Mouse (Mus musculus): ENCODE measurements around the gene Nup210. TPM values are rescaled to one million over a fixed set of nuclear protein-coding genes. Genes with fewer than 3 reads are reported as not detected.

Nup210 gene
- polyA plus RNA-seq, 1 experiment: 24.0 TPM

GRCm38 (mm10) chr6:91152892-91153548 is 36.4 kb upstream of the Nup210 start:
- no peak for TF ChIP-seq GATA1 (IDR thresholded peaks at IDR 0.05; ENCODE audit: low read length)

DNA sequence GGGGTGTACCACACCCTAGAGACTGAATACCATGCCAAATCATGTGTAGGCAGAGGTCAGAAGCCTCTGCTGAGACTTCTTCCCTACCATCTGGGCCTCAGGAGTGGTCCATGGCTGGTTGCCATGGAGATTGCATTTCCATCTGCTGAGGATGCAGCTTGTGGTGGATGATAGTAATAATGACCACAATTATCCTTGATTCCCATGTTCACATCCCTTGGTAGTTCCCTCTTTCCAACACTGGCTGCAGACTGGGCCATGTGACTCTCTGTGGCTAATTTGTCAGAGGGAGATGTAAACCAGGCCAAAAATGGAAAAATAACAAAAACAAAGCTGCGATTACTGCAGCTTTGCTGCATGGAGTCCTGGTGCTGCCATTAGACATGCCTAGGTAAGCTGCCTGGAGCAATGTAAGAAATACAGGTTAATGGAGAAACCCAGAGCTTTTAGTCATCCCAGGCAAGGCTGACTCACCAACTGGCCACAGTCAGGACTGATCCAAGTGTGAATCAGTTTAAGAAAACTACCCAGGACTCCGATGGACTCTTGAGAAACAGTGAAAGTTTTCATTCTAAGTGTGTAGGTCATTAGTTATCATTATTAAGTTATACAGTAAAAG is 30.6 kb upstream of the Nup210 start:
- no peak for TF ChIP-seq GATA1 (IDR thresholded peaks at IDR 0.05; ENCODE audit: low read length)

GRCm38 (mm10) chr6:91146443-91147151 is 30.0 kb upstream of the Nup210 start:
- no peak for TF ChIP-seq GATA1 (IDR thresholded peaks at IDR 0.05; ENCODE audit: low read length)

DNA sequence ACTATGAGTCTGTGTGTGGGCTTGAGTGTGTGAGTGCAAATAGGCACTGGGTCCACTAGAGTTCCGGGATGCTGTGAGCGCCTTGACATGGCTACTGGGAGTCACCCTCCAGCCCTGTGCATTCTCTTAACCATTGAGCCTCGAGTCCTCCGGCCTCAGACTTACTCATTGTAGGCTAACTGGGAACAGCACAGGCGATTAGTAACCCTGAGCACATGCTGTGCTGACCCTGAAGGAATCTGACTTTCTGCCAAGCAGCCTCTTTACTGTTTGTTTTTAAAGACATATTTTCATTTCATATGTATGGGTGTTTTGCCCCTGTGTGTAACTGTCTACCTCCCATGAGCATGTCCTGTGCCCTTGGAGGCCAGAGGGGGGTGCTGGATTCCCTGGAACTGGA is 28.9 kb upstream of the Nup210 start:
- no peak for TF ChIP-seq GATA1 (IDR thresholded peaks at IDR 0.05; ENCODE audit: low read length)

GRCm38 (mm10) chr6:91145056-91145455 is 28.4 kb upstream of the Nup210 start:
- TF ChIP-seq GATA1 (IDR thresholded peaks at IDR 0.05; ENCODE audit: low read length): no peak

GRCm38 (mm10) chr6:91139846-91140245 is 23.2 kb upstream of the Nup210 start:
- no peak for TF ChIP-seq GATA1 (IDR thresholded peaks at IDR 0.05; ENCODE audit: low read length)

- no peak for TF ChIP-seq GATA1 (IDR thresholded peaks at IDR 0.05; ENCODE audit: low read length)
Measured at GRCm38 (mm10) chr6:91137343-91137956, 20.8 kb upstream of the Nup210 start.

- no peak for TF ChIP-seq GATA1 (IDR thresholded peaks at IDR 0.05; ENCODE audit: low read length)
Measured at GRCm38 (mm10) chr6:91130856-91131255, 14.2 kb upstream of the Nup210 start.

GRCm38 (mm10) chr6:91128996-91129395 is 12.4 kb upstream of the Nup210 start:
- TF ChIP-seq GATA1 (IDR thresholded peaks at IDR 0.05; ENCODE audit: low read length): no peak

DNA sequence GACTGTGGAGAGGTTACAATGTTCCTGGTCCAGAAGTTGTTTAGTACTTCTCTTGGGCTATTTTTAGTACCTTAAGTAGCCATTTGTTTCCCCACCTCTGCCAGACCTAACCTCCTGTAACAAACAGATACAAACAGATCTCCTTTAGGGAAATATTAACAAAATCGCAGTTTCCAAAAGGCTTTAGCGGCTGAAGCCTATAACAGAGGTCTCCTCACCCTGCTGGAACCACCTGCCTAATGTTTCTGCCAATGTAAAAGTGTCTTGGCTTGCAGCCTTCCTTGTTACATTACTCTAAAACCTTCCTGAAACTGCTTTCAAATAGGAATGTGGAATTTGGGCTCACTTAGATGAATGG is 8.6 kb upstream of the Nup210 start:
- no peak for TF ChIP-seq GATA1 (IDR thresholded peaks at IDR 0.05; ENCODE audit: low read length)

GRCm38 (mm10) chr6:91124286-91125227 is 7.9 kb upstream of the Nup210 start:
- no peak for TF ChIP-seq GATA1 (IDR thresholded peaks at IDR 0.05; ENCODE audit: low read length)

- no peak for TF ChIP-seq GATA1 (IDR thresholded peaks at IDR 0.05; ENCODE audit: low read length)
Measured at GRCm38 (mm10) chr6:91123453-91123852, 6.8 kb upstream of the Nup210 start.

DNA sequence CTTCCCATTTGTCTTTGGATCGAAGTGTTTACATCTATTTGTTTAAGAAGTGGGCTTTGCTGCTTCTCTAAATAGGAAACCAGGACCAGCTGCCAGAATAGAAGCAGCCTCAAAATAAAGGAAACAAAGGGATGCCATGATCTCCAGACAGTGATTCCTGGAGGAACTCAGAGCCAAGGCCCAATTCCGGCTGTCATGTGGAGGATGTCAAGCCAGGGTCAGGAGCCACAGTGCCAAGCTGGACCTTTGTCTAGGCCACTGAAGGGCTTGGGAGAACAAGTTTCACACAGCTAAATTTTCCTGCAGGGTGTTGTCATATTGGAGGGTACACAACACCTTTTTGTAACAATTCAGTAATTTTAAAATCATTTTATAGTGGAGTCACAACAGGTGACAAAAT is 3.6 kb upstream of the Nup210 start:
- no peak for TF ChIP-seq GATA1 (IDR thresholded peaks at IDR 0.05; ENCODE audit: low read length)

- TF ChIP-seq GATA1 (IDR thresholded peaks at IDR 0.05; ENCODE audit: low read length): no peak
Measured at GRCm38 (mm10) chr6:91118526-91118925, 1.9 kb upstream of the Nup210 start.

DNA sequence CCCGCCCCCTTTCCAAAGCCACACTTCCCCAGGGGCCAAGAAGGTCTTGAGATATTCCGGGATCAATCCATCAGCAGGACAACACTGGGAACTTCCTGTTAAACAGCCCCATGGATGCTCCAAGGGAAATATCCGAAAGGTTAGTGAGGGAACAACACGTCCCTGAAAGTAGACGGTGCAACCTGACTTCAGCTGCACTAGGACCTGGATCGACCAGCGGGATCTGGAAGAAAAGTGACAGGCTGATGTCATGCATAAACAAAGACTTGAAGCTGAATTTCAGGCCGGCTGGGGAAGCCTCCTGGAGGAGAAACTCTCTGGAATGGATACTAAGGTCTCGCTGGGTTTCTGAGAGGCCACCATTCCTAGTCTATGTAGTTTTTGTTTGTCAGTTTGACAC is 520 bp upstream of the Nup210 start:
- no peak for TF ChIP-seq GATA1 (IDR thresholded peaks at IDR 0.05; ENCODE audit: low read length)

Data from G1E-ER4 (cell line).